Mouse (Mus musculus) thymus, postnatal 25 days (tissue): ENCODE measurements around the gene Ect2l.
"Not testable (repeated sequence)": the region's sequence is repeated elsewhere in the genome, so short reads cannot be mapped to it uniquely, and the experiment has no call there.

Experiments used
- DNase-seq: peaks from one replicate; pipeline ENCODE4 v3.0.0; 2022

The Ect2l gene

GRCm38 (mm10) chr10:18189498-18189897, 21.2 kb downstream of the Ect2l start:
- no peak for DNase-seq

- DNase-seq: no peak
Observed at GRCm38 (mm10) chr10:18188564-18188963, 22.1 kb downstream of the Ect2l start.

GRCm38 (mm10) chr10:18182246-18182645, 28.4 kb downstream of the Ect2l start:
- DNase-seq: no peak

- DNase-seq: no peak
Observed at GRCm38 (mm10) chr10:18177304-18177703, 33.4 kb downstream of the Ect2l start.

- no peak for DNase-seq
Observed at GRCm38 (mm10) chr10:18176722-18177121, 34.0 kb downstream of the Ect2l start.

GRCm38 (mm10) chr10:18175087-18175486, 35.6 kb downstream of the Ect2l start:
- no peak for DNase-seq

- no peak for DNase-seq
Observed at GRCm38 (mm10) chr10:18162435-18162971, 48.2 kb downstream of the Ect2l start.

- DNase-seq: no peak
Observed at GRCm38 (mm10) chr10:18147224-18147623, 63.5 kb downstream of the Ect2l start.

GRCm38 (mm10) chr10:18142231-18142630, 68.5 kb downstream of the Ect2l start:
- peak; percentile 6 for DNase-seq

GRCm38 (mm10) chr10:18141389-18141788, 69.3 kb downstream of the Ect2l start:
- DNase-seq: no peak

GRCm38 (mm10) chr10:18139615-18140014, 71.1 kb downstream of the Ect2l start:
- DNase-seq: no peak

- DNase-seq: not testable (repeated sequence)
Observed at GRCm38 (mm10) chr10:18138853-18139503, 71.7 kb downstream of the Ect2l start.

GRCm38 (mm10) chr10:18131666-18132650, 78.7 kb downstream of the Ect2l start:
- DNase-seq: no peak

- DNase-seq: no peak
Observed at GRCm38 (mm10) chr10:18130276-18130675, 80.4 kb downstream of the Ect2l start.

- DNase-seq: no peak
Observed at GRCm38 (mm10) chr10:18118336-18118735, 92.4 kb downstream of the Ect2l start.

- no peak for DNase-seq
Observed at GRCm38 (mm10) chr10:18113473-18114093, 97.1 kb downstream of the Ect2l start.

- DNase-seq: no peak
Observed at GRCm38 (mm10) chr10:18110940-18111339, 99.8 kb downstream of the Ect2l start.

GRCm38 (mm10) chr10:18107471-18107870, 103.2 kb downstream of the Ect2l start:
- peak; percentile 8 for DNase-seq

- no peak for DNase-seq
Observed at GRCm38 (mm10) chr10:18102166-18102565, 108.5 kb downstream of the Ect2l start.

GRCm38 (mm10) chr10:18090691-18091090, 120.0 kb downstream of the Ect2l start:
- no peak for DNase-seq

GRCm38 (mm10) chr10:18082772-18083171, 127.9 kb downstream of the Ect2l start:
- no peak for DNase-seq

- no peak for DNase-seq
Observed at GRCm38 (mm10) chr10:18081536-18081935, 129.2 kb downstream of the Ect2l start.
